Mouse (Mus musculus) heart, adult 10 weeks (tissue): ENCODE measurements around the gene Hscb. TPM values are rescaled to one million over a fixed set of nuclear protein-coding genes. Genes with fewer than 3 reads are reported as not detected.

ENCODE experiments used
- polyA plus RNA-seq: library from polyadenylated mRNA; stranded (reverse); fragments of 350-450 nt; fragmentation: Illumina TruSeq; extraction: RNeasy Lipid Tissue Mini Kit (QIAGEN cat#74804); gene quantifications from one replicate; pipeline ENCODE4 v1.2.3, GENCODE M21; 2014; ENCODE audit warnings: low read depth, low replicate concordance

Gene Hscb
- 25.1 TPM for polyA plus RNA-seq

GRCm38 (mm10) chr5:110839678-110840365 lies at the start of gene Hscb, which contains the start of gene Chek2:
Gene Hscb (minus strand): TSS chr5:110839777.
Gene Chek2 (plus strand): TSS chr5:110839979.

DNA sequence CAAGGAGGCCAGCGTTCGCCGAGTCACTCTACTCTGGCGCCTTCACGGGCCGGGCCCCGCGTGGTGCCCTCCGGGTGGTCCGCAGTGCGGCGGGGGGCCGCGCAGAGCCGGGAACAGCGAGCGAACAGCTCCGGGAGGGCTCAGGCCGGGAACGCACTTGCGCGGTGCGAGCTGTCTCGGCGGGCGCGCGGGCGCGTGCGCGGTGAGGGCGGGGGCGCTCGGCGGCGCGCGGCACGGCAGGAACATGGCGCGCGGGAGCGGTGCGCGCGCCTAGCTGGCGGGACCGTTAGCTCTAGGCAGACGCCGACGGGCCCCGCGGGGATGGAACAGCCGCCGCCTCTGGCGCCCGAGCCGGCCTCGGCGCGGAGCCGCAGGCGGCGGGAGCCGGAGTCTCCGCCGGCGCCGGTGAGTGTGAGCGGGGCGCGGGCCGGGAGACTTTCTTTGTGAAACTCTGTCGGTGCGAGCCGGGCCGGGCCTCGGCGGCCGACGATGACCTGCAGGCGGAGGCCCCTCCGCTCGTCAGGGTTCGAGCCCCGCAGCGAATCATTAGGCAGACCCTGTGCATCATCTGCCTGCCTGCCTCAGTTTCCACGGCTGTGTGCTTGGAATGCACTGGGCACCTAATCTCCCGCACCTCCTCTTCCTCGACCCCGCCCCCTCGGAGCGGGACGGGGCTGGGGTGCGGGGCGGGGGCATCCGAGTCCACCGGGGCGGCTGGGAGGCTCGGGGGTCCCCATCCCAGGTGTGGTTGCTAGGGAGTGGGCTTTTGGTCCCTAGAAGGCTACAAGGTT lies 40.2 kb upstream of the Hscb start, which contains the start of gene Ttc28:
Gene Ttc28, plus strand, starts transcription at position 220 of the 791 bp plus-strand sequence.

DNA sequence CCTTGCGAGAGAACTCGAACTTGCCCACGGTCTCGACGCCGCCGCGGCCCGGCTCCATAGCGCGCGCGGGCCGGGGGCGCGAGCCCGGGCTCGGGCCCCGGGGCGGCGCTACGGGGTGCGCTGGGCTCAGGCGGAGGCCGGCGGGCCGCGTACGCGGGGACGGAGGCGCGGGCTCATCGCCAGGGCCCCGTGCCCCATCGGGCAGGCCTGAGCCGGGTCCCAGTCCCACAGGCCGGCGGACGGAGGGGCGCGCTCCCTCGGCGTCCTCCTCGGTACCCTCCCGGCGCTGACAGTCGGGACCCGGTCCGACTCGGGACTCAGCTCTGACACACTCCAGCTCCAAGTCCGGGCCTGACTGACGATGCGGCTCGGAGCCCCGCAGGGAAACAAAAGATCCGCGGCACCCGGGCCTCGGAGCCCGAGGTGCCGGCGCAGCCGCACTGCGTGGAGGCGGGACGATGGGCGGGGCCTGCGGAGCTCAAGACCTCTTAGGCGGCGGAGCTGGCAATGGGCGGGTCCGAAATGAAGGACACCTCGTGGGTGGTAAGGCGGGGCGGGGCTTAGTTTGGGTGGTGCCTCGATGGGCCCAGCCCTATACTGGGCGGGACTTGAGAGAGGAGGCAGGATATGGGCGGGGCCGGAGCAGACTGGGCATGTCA lies 29.8 kb downstream of the Hscb start, which contains the start of gene Ulk1:
Gene Ulk1, minus strand, starts transcription at position 431 of the 659 bp plus-strand sequence.

GRCm38 (mm10) chr5:110779998-110780760 lies 59.4 kb downstream of the Hscb start, which contains the start of gene Pus1:
Gene Pus1 (minus strand): TSS chr5:110780659.

Other genes with a start within 250 kb of the Hscb start
- 11.1 TPM for gene Noc4l, start 186.4 kb downstream of the Hscb start, polyA plus RNA-seq
- 15.6 TPM for gene Ddx51, start 186.3 kb downstream of the Hscb start, polyA plus RNA-seq
- 16.8 TPM for gene Ep400, start 69.1 kb downstream of the Hscb start, polyA plus RNA-seq
- gene Pus1, start 59.1 kb downstream of the Hscb start, polyA plus RNA-seq, result 20.3 TPM
- 55.8 TPM for gene Ulk1, start 29.7 kb downstream of the Hscb start, polyA plus RNA-seq
- 4.6 TPM for gene Chek2, start 202 bp upstream of the Hscb start, polyA plus RNA-seq
- 5.9 TPM for gene Ttc28, start 40.0 kb upstream of the Hscb start, polyA plus RNA-seq